Mouse (Mus musculus): ENCODE measurements around the gene Dgcr8.

GRCm38 (mm10) chr16:18258221-18258620 lies 30.8 kb downstream of the Dgcr8 start, which contains the start of gene Gm49776:
- no peak for TF ChIP-seq USF1 (IDR thresholded peaks at IDR 0.05; ENCODE audit: low read depth)
- no peak for TF ChIP-seq POLR2A (IDR thresholded peaks at IDR 0.05; ENCODE audit: insufficient read length, low read depth)
- TF ChIP-seq REST (IDR thresholded peaks at IDR 0.05; ENCODE audit: insufficient read depth, insufficient read length): no peak
- no peak for TF ChIP-seq POLR2AphosphoS2 (IDR thresholded peaks at IDR 0.05; ENCODE audit: insufficient read length, low read depth)
